Mouse (Mus musculus) common myeloid progenitor, adult 5-6 weeks (primary cell): ENCODE measurements around the gene Rfx7. TPM values are rescaled to one million over a fixed set of nuclear protein-coding genes. Genes with fewer than 3 reads are reported as not detected.
"Not testable (repeated sequence)": the region's sequence is repeated elsewhere in the genome, so short reads cannot be mapped to it uniquely, and the experiment has no call there.

Experiments used
- ATAC-seq: replicated peaks from 2 replicates; pipeline ENCODE4 v1.8.0; 2016; ENCODE audit warnings: low read depth, mild to moderate bottlenecking, moderate TSS enrichment, inconsistent platforms; ENCODE audit not compliant: poor library complexity, severe bottlenecking
- total RNA-seq: library from RNA; stranded (forward); fragments of 200-1000, 187-1606 nt; gene quantifications from 2 replicates; pipeline ENCODE4 v1.2.3, GENCODE M21; 2017

Rfx7 gene
- total RNA-seq, 1 experiment from 2014 or later, result 46.2 TPM

- ATAC-seq, result peak; percentile 51
Measured at GRCm38 (mm10) chr9:72661895-72662661, 130.0 kb downstream of the Rfx7 start, which contains the start of gene Nedd4. Gene Nedd4 (plus strand): TSS chr9:72662346.

- peak; percentile 38; the same call in 1 of the 2 replicates for ATAC-seq
Measured at GRCm38 (mm10) chr9:72662691-72663533, 130.9 kb downstream of the Rfx7 start.

- no peak for ATAC-seq
Measured at GRCm38 (mm10) chr9:72663534-72663918, 131.5 kb downstream of the Rfx7 start.

GRCm38 (mm10) chr9:72664409-72665351, 132.6 kb downstream of the Rfx7 start:
- ATAC-seq, result no peak

GRCm38 (mm10) chr9:72665517-72665916, 133.5 kb downstream of the Rfx7 start:
- ATAC-seq, result no peak

- ATAC-seq, result not testable (repeated sequence)
Measured at GRCm38 (mm10) chr9:72666352-72667021, 134.4 kb downstream of the Rfx7 start.

GRCm38 (mm10) chr9:72667126-72667525, 135.1 kb downstream of the Rfx7 start:
- ATAC-seq, result no peak

GRCm38 (mm10) chr9:72669383-72669782, 137.3 kb downstream of the Rfx7 start:
- no peak for ATAC-seq

- ATAC-seq, result peak; percentile 81; the same call in 1 of the 2 replicates
Measured at GRCm38 (mm10) chr9:72672361-72672760, 140.3 kb downstream of the Rfx7 start.

Other genes starting within 250 kb of the Rfx7 start
- 156 and 192 TPM in 2 replicates for gene Mns1, start 94.2 kb upstream of the Rfx7 start, total RNA-seq
- 39.8 and 53.3 TPM in 2 replicates for gene Tex9, start 40.0 kb upstream of the Rfx7 start, total RNA-seq
- 328 and 339 TPM in 2 replicates for gene Nedd4, start 130.1 kb downstream of the Rfx7 start, total RNA-seq